Mouse (Mus musculus): ENCODE measurements at regions not wholly inside any gene's neighbourhood (a gene's known extent, or its start where the extent isn't known, plus 50 kb on each side); places are given as distances from the start of the nearest gene placed in this dataset.

GRCm38 (mm10) chr15:5414401-5414800 lies 170.4 kb upstream of the Ptger4 start:
- Histone ChIP-seq H3K9me3 (no peaks in the 10 kb centered on the region), H3K4me3 (no peak overlapping the region), H3K27me3 (replicated peaks) (no peaks in the 10 kb centered on the region), H3K4me1 (no peaks in the 10 kb centered on the region), H3K9ac (no peak overlapping the region), H3K27ac (replicated peaks) (no peak overlapping the region), H3K36me3 (no peaks in the 10 kb centered on the region), H3K4me2 (no peak overlapping the region)
- ATAC-seq (ENCODE audit: extremely low read depth, insufficient number of reproducible peaks, low FRiP score, low TSS enrichment): no peak
- WGBS: 87% methylated on average over 5 of the region's 5 CpGs

- 84% methylated on average over 3 of the region's 3 CpGs for WGBS
Measured at GRCm38 (mm10) chr15:5416031-5416430, 172.0 kb upstream of the Ptger4 start.

GRCm38 (mm10) chr15:5426641-5427040 lies 182.7 kb upstream of the Ptger4 start:
- no peaks in the 10 kb centered on the region for H3K27me3 ChIP-seq (replicated peaks)
- no peak overlapping the region for H3K4me3 ChIP-seq
- H3K27ac ChIP-seq (replicated peaks): no peak overlapping the region
- H3K9me3 ChIP-seq: no peaks in the 10 kb centered on the region
- no peak overlapping the region for H3K9ac ChIP-seq
- no peaks in the 10 kb centered on the region for H3K4me1 ChIP-seq
- no peak for ATAC-seq (ENCODE audit: extremely low read depth, insufficient number of reproducible peaks, low FRiP score, low TSS enrichment)
- no peaks in the 10 kb centered on the region for H3K36me3 ChIP-seq
- 80% methylated on average over 3 of the region's 3 CpGs for WGBS
- H3K4me2 ChIP-seq: no peak overlapping the region

More at GRCm38 (mm10) chr15:5416031-5416430, 172.0 kb upstream of the Ptger4 start:
- H3K9ac ChIP-seq: no peak overlapping the region
- no peak overlapping the region for H3K27ac ChIP-seq (replicated peaks)
- H3K4me2 ChIP-seq: no peak overlapping the region
- no peaks in the 10 kb centered on the region for H3K36me3 ChIP-seq
- H3K27me3 ChIP-seq (replicated peaks): no peaks in the 10 kb centered on the region
- no peak for ATAC-seq (ENCODE audit: extremely low read depth, insufficient number of reproducible peaks, low FRiP score, low TSS enrichment)
- no peaks in the 10 kb centered on the region for H3K4me1 ChIP-seq
- no peaks in the 10 kb centered on the region for H3K9me3 ChIP-seq
- H3K4me3 ChIP-seq: no peak overlapping the region

DNA sequence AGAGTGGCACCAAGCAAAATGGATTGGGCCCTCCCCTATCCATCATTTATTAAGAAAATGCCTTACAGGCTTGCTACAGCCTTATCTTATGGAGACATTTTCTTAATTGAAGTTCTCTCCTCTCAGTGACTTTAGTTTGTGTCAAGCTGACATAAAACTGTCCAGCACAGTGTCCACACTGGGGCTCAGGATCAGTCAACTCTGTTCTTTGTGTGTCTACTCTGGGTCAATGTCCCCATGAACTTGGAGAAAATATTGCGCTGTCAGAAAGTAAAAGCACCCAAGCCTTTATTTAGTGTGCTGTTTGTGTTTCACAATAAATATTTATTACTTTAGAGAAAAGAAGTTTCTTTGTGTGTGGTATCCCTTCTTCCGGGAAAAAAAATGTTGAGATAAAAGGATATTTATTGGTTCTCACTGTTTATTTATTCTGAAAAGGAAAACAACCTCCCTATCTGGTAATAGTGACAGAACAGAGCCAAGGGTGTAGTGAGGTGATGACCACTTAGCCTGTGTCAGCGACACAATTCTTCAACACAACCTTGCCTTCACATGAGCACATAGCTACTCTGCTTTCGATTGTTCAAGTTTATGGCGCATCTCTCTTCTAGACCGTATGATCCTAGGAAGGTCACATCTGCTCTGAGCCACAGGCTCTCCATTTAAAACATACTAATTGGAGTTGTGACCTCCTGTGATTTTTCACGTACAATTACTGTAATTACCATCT lies 183.5 kb upstream of the Ptger4 start:
- ATAC-seq (ENCODE audit: extremely low read depth, insufficient number of reproducible peaks, low FRiP score, low TSS enrichment): no peak
- Histone ChIP-seq H3K4me1 (no peaks in the 10 kb centered on the region), H3K4me3 (no peak overlapping the region), H3K27me3 (replicated peaks) (no peaks in the 10 kb centered on the region), H3K27ac (replicated peaks) (no peak overlapping the region), H3K9me3 (no peaks in the 10 kb centered on the region), H3K9ac (no peak overlapping the region), H3K4me2 (no peak overlapping the region), H3K36me3 (no peaks in the 10 kb centered on the region)
- WGBS: 83% methylated on average over 7 of the region's 7 CpGs

- no peaks in the 10 kb centered on the region for H3K9me3 ChIP-seq
- no peak overlapping the region for H3K4me2 ChIP-seq
- no peak overlapping the region for H3K9ac ChIP-seq
- H3K27ac ChIP-seq (replicated peaks): no peak overlapping the region
- no peaks in the 10 kb centered on the region for H3K36me3 ChIP-seq
- no peaks in the 10 kb centered on the region for H3K27me3 ChIP-seq (replicated peaks)
- H3K4me3 ChIP-seq: no peak overlapping the region
- no peak for ATAC-seq (ENCODE audit: extremely low read depth, insufficient number of reproducible peaks, low FRiP score, low TSS enrichment)
- WGBS: 60% methylated on average over 2 of the region's 2 CpGs
- no peaks in the 10 kb centered on the region for H3K4me1 ChIP-seq
Measured at GRCm38 (mm10) chr15:5432018-5432417, 188.0 kb upstream of the Ptger4 start.

DNA sequence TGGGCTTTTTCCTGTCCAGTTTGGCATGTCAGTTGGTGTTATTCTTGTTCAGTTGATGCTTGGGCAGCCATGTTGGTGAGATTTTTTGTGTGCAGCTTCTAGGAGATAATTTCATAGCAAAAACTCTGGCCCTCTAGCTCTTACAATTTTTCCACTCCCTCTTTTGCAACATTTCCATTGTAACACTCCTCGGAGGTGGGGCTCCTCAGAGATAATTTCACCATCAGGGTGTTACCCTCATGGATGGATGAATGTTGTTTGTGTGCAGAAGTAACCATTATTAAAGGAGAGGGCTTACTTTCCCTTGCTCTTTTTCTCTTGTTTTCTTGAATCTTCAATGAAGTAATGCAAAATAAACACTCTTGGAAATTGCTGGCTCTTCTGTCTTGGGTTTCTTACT lies 193.0 kb upstream of the Ptger4 start:
- H3K4me1 ChIP-seq: no peaks in the 10 kb centered on the region
- H3K27me3 ChIP-seq (replicated peaks): no peaks in the 10 kb centered on the region
- no peaks in the 10 kb centered on the region for H3K36me3 ChIP-seq
- H3K4me2 ChIP-seq: no peak overlapping the region
- no peak overlapping the region for H3K4me3 ChIP-seq
- no peak overlapping the region for H3K9ac ChIP-seq
- H3K27ac ChIP-seq (replicated peaks): no peak overlapping the region
- no peaks in the 10 kb centered on the region for H3K9me3 ChIP-seq
- no peak for ATAC-seq (ENCODE audit: extremely low read depth, insufficient number of reproducible peaks, low FRiP score, low TSS enrichment)
- WGBS: 63% methylated on average over 1 of the region's 1 CpGs

DNA sequence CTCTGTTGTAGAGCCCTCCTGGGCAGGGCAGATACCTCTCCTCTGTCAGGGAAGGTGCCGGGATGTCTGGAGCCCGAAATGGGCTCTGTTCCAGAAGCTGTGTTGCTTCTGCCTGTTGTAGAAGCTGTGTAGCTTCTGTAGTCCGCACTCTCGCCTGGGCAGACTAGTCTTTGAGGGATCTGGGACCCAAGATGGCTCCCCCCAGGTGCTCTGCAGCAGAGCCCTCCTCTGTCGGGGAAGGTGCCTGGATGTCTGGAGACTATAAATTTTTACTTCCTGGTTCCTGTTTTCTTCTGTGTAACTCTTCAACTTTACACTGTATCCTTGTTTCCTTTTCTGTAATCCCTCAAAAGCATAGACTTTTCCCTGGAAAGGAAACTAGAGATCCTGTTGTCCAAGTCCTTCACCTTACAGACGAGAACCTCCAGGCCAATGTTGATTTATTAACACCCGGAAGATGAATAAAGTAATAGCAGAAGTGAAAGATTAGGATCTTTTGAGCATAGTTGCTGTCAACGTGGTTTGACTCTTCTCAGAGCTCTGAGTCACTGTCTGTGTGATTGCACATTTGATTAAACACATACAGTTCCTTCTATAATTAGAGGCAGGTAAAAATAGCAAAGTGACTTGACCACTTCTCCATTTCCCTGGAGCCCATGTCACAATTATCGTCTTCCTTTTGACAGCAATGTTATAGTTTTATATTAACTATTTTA lies 202.2 kb upstream of the Ptger4 start:
- no peak overlapping the region for H3K4me2 ChIP-seq
- ATAC-seq (ENCODE audit: extremely low read depth, insufficient number of reproducible peaks, low FRiP score, low TSS enrichment): no peak
- H3K9me3 ChIP-seq: no peaks in the 10 kb centered on the region
- peaks cover 6% of the 10 kb centered on the region; the same call in 1 of the 2 replicates for H3K4me1 ChIP-seq
- no peaks in the 10 kb centered on the region for H3K36me3 ChIP-seq
- 61% methylated on average over 9 of the region's 9 CpGs for WGBS
- no peak overlapping the region for H3K9ac ChIP-seq
- no peak overlapping the region for H3K27ac ChIP-seq (replicated peaks)
- no peak overlapping the region for H3K4me3 ChIP-seq
- no peaks in the 10 kb centered on the region for H3K27me3 ChIP-seq (replicated peaks)

GRCm38 (mm10) chr15:5446756-5447314 lies 202.8 kb upstream of the Ptger4 start:
- Histone ChIP-seq H3K4me2 (no peak overlapping the region), H3K27me3 (replicated peaks) (no peaks in the 10 kb centered on the region), H3K27ac (replicated peaks) (no peak overlapping the region), H3K9ac (no peak overlapping the region), H3K36me3 (no peaks in the 10 kb centered on the region), H3K4me1 (peaks cover 6% of the 10 kb centered on the region; the same call in 1 of the 2 replicates), H3K9me3 (no peaks in the 10 kb centered on the region), H3K4me3 (no peak overlapping the region)
- 41% methylated on average over 4 of the region's 4 CpGs for WGBS
- ATAC-seq (ENCODE audit: extremely low read depth, insufficient number of reproducible peaks, low FRiP score, low TSS enrichment): no peak

DNA sequence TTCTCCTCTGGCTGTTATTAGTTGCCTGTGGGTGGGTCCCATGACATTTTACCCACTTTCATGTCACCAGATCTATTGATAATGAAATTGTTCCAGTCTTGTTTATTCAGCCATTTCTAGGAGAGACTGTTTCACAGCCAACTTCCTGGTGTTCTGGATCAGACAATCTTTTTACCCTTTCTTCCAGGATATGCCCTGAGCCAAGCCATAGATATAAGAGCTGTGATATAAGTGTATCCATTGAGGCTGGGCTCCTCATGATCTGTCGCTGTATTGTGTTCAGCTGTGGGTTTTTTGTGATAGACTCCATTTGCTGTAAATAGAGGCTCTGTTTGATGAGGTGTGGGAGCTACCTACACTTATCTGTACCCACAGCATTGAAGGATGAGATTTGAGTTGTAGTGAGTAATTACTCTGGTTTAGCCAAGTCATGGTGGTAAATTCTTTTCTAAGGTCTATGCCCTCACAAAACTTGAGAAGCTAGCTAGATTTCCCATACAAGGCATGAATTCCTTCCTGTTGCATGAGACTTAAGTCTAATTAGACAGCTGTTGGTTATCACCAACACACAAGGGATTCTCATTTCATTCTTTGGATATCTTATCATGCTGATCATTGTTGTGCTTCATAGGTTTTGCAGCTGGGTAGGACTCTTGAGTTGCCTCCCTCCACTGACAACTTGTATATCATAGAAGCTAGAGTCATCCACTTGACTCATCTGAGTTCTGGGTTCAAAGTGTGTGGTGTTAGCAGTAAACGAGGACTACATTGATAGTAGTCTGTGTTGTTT lies 203.9 kb upstream of the Ptger4 start:
- Histone ChIP-seq H3K9ac (no peak overlapping the region), H3K9me3 (no peaks in the 10 kb centered on the region), H3K4me2 (no peak overlapping the region), H3K4me3 (no peak overlapping the region), H3K4me1 (peaks cover 6% of the 10 kb centered on the region; the same call in 1 of the 2 replicates), H3K27ac (replicated peaks) (no peak overlapping the region), H3K27me3 (replicated peaks) (no peaks in the 10 kb centered on the region), H3K36me3 (no peaks in the 10 kb centered on the region)
- WGBS: 72% methylated on average over 2 of the region's 2 CpGs
- no peak for ATAC-seq (ENCODE audit: extremely low read depth, insufficient number of reproducible peaks, low FRiP score, low TSS enrichment)

- no peak for ATAC-seq (ENCODE audit: extremely low read depth, insufficient number of reproducible peaks, low FRiP score, low TSS enrichment)
- no peak overlapping the region for H3K4me2 ChIP-seq
- H3K9ac ChIP-seq: no peak overlapping the region
- no peaks in the 10 kb centered on the region for H3K36me3 ChIP-seq
- H3K9me3 ChIP-seq: no peaks in the 10 kb centered on the region
- H3K27ac ChIP-seq (replicated peaks): no peak overlapping the region
- no peaks in the 10 kb centered on the region for H3K4me1 ChIP-seq
- no peaks in the 10 kb centered on the region for H3K27me3 ChIP-seq (replicated peaks)
- H3K4me3 ChIP-seq: no peak overlapping the region
- 68% methylated on average over 3 of the region's 3 CpGs for WGBS
Measured at GRCm38 (mm10) chr15:5459083-5459482, 215.1 kb upstream of the Ptger4 start.

DNA sequence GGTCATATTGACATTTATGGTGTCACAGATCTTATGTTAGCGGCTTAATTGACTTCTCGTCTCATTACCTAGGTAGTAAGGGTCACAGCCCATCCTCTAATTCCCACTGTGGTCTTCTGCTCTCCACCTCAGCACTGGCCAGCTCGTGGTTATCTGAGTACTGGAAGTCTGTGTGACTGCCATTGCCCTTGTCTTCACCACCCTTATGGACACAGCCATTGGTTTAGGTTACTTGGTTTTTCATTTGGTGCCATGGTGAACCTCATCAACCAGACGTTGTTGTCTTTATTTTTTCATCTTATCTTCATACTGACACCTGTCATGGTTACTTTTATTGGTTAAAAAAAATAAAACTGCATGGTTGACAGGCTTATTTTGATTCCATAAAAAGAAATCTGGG lies 215.6 kb upstream of the Ptger4 start:
- 64% methylated on average over 4 of the region's 4 CpGs for WGBS
- Histone ChIP-seq H3K27me3 (replicated peaks) (no peaks in the 10 kb centered on the region), H3K4me2 (no peak overlapping the region), H3K9me3 (no peaks in the 10 kb centered on the region), H3K36me3 (no peaks in the 10 kb centered on the region), H3K4me1 (no peaks in the 10 kb centered on the region), H3K27ac (replicated peaks) (no peak overlapping the region), H3K9ac (no peak overlapping the region), H3K4me3 (no peak overlapping the region)
- no peak for ATAC-seq (ENCODE audit: extremely low read depth, insufficient number of reproducible peaks, low FRiP score, low TSS enrichment)
